Mouse (Mus musculus) left cerebral cortex, adult 6 months (tissue): Measurements from ENCODE around the gene Lrrc15. TPM values are rescaled to one million over a fixed set of nuclear protein-coding genes. Genes with fewer than 3 reads are reported as not detected.

Experiments used
- long read RNA-seq, 2 experiments: library from polyadenylated mRNA; unstranded; transcript quantifications; one replicate each; pipeline ENCODE4 v2.0.0; 2019 to 2020
- polyA plus RNA-seq: library from polyadenylated mRNA; unstranded; fragments of <200 nt; fragmentation: Nextera tagmentation; gene quantifications from 2 replicates; pipeline ENCODE4 v1.2.3, GENCODE M21; 2021

Lrrc15 gene
- polyA plus RNA-seq: not detected in 2 replicates
- long read RNA-seq, experiment 1: 0 reads
- long read RNA-seq, experiment 2: 0 reads

GRCm38 (mm10) chr16:30282844-30283495, at the start of gene Lrrc15:
Gene Lrrc15 (minus strand): TSS chr16:30283256.

GRCm38 (mm10) chr16:30310647-30311046, 27.6 kb upstream of the Lrrc15 start, which contains the start of gene Gp5:
Gene Gp5 (minus strand): TSS chr16:30310779.

GRCm38 (mm10) chr16:30267359-30267758, 15.7 kb downstream of the Lrrc15 start, which contains the start of gene Cpn2:
Gene Cpn2 (minus strand): TSS chr16:30267499.

Other genes with a start within 250 kb of the Lrrc15 start
- 6.4 and 12.7 TPM in 2 replicates for gene Hes1, start 218.9 kb downstream of the Lrrc15 start, polyA plus RNA-seq
- not detected in 2 replicates for gene Cpn2, start 15.8 kb downstream of the Lrrc15 start, polyA plus RNA-seq
- 1.2 and 1.4 TPM in 2 replicates for gene Gp5, start 27.5 kb upstream of the Lrrc15 start, polyA plus RNA-seq
- gene Atp13a3, start 122.7 kb upstream of the Lrrc15 start, polyA plus RNA-seq: 2.7 and 3.4 TPM in 2 replicates